Mouse (Mus musculus) megakaryocyte progenitor cell, adult 5-6 weeks (primary cell): ENCODE data around the gene Anapc4. TPM values are rescaled to one million over a fixed set of nuclear protein-coding genes. Genes with fewer than 3 reads are reported as not detected.
A peak's percentile ranks its signal among the peaks of the same experiment; 100 is the strongest.

Experiments used
- ATAC-seq: replicated peaks from 2 replicates; pipeline ENCODE4 v1.8.0; 2016; ENCODE audit warnings: mild to moderate bottlenecking, moderate TSS enrichment, inconsistent platforms; ENCODE audit not compliant: poor library complexity
- total RNA-seq, 2 experiments: library from RNA; stranded (forward) in 1 of 2; stranded (reverse) in 1 of 2; fragments of 157-497, 149-512 nt in 1 of 2; fragments of 200-1000 nt in 1 of 2; gene quantifications; 2 replicates each; pipeline versions ENCODE4 v1.2.3 to v1.2.4; 2015 to 2017

Anapc4 gene
- total RNA-seq (2015) (52.5 and 71.3 TPM in 2 replicates), total RNA-seq (2017) (57.8 and 83.8 TPM in 2 replicates)

GRCm38 (mm10) chr5:52833761-52834274 lies at the start of gene Anapc4:
Gene Anapc4, plus strand, starts transcription at chr5:52834012.
- ATAC-seq, result peak; percentile 94

DNA sequence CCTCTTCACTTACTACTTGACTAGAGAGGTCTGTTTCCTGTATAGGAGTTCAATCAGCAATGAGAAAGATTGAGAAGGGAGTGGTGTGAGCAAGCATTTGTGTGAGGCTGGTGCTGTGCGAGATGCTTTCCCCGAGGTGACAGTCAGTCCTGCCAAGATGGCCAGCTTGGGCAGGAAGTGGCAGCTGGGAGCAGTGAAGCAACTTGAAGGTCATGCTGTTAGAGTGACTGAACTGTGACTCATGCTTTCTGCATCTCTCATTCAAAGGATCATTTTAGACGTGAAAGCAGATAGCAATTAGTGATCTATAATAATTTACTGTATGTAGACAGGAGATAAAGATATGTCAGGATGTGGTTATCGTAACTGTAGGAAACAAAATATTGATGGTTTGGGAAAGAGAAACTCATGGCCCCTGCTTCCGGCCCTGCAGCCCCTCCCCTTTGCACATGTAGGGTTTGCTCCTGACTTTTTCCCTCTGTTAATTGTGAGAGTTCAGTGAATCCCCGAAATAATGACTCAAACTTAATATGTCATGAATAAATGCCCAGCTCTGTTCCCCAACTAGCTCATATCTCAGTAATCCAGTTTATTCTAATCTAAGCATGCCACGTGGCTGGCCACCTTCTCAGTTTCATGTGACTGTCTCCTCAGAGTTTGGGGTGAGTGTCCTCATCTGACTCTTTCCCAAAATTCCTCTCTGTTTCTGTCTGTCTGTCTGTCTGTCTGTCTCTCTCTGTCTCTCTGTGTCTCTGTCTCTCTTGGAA lies 47.1 kb upstream of the Anapc4 start:
- peak; percentile 49 for ATAC-seq

GRCm38 (mm10) chr5:52793230-52793629 lies 40.6 kb upstream of the Anapc4 start:
- ATAC-seq, result peak; percentile 83

DNA sequence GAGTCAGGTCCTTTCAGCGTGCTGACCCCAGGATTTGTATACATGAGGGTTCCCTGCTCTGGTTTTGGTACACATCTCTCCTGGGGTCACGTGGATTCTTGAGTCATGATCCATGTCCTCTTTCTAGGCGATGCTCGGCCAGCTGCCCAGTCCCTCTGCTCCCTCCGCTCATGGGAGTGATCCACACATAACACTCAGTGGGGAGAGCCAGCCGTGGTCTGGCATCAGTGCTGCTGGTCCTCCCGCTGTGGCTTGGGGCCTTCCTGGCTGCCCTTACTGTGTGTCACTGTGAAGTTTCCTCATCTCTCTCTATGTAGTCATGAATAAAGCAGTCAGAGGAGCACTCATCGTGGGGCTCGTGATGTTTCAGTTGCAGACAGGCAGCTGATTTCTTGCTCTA lies 39.7 kb upstream of the Anapc4 start:
- ATAC-seq, result peak; percentile 49

DNA sequence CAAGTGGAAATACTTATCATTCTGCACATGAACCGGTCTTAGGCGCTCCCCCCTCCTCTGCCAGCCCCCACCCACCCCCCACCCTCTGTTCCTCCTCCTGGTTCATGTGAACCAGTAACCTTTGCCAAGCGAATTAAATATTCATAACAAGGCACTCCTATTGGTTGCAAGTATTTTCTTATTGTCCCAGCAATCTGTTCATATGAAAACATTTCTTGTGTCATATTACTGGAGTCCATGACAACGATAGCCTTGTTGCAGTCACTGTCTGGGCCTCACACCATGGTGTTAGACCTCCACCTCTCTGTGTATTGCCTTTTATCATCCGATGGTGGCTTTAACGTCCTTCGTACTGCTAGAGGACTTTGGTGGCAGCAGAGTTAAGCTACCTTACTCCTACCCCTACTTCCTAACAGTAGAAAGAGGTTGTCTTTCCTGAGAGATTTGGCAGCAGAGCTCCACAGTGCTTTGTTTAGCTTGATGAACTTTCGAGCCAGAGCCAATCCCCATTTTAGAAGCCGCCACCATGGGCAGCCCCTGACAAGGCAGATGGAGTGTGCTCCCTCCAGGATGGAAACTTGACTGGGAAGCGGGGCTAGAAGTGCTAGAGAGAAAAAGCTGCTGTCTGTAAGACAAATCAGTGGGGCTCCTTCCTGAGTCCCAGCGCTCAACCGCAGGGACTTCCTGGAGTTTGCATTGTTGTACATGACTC lies 34.4 kb upstream of the Anapc4 start:
- no peak for ATAC-seq

- no peak for ATAC-seq
Measured at GRCm38 (mm10) chr5:52805801-52806200, 28.0 kb upstream of the Anapc4 start.

DNA sequence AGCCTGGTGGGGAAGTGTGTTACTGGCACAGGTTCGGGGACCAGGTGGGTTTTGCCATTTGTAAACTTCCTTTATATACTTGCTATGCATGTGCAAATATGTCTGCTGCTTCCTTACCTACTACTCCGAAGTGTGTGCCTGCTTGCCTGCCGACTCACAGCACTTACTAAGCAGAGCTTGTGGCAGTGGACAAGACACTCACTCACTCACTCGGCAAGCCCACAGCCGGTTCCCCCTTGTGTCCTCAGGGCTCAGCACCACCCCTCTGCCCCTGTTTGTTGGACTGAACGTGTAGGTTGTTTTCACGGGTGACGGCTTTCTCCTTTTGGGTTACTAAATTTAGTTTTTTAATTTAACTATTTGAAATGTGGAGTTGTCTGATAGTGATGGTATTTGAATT lies 27.5 kb upstream of the Anapc4 start:
- ATAC-seq, result no peak

DNA sequence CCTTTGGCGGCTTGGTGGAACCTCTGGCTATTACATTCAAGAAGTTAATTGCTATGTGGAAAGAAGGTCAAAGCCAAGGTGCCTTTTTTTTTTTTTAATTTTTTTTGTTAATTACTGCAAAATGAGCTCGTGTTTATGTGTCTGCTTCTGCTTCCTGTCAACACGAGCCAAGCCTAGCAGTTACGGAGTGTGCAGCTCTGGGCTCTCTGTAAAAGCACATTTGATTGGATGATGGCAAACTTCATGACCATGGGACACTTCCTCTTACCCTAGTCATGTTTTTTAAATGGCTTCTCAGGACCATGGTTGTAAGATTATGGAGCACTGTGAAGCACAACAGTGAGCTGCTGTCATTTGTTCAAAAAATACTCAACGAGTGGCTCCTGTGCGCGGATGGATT lies 26.8 kb upstream of the Anapc4 start:
- no peak for ATAC-seq

DNA sequence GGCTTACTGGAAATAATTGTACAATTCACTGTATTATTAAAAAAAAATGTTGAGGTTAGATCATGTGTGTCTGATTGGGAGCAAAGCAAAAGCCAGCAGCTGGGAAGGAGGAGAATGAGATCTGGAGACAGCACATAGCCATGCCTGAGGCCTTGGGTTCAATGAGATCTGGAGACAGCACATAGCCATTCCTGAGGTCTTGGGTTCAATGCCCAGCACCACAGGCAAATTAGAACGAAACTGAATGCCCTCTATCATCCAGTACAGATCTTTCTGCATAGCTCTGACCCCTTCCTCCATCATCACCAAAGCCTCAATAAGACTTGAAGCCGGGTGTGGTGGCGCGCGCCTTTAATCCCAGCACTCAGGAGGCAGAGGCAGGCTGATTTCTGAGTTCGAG lies 23.4 kb upstream of the Anapc4 start:
- no peak for ATAC-seq

GRCm38 (mm10) chr5:52811056-52811455 lies 22.8 kb upstream of the Anapc4 start:
- no peak for ATAC-seq

- ATAC-seq, result no peak
Measured at GRCm38 (mm10) chr5:52812456-52812855, 21.4 kb upstream of the Anapc4 start.

- ATAC-seq, result no peak
Measured at GRCm38 (mm10) chr5:52813312-52813711, 20.5 kb upstream of the Anapc4 start.

DNA sequence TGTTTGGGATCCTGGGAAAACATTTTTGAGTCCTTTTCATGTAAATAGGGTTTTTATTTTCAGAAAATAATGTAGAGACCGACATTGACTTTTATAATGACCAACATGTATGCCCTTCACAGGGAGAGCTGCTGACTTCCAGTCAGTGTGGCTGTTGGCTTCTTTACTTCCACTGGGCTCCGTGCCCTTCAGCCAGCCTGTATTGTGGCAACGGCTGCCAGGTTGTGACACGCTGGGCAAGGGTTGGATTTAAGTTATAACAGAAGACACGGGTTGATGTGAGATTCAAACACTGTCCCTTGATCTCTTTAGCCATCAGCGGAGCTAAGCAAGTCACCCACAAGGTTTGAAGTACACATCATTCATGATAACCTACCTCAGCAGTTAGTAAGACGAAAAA lies 15.1 kb upstream of the Anapc4 start:
- ATAC-seq, result no peak

DNA sequence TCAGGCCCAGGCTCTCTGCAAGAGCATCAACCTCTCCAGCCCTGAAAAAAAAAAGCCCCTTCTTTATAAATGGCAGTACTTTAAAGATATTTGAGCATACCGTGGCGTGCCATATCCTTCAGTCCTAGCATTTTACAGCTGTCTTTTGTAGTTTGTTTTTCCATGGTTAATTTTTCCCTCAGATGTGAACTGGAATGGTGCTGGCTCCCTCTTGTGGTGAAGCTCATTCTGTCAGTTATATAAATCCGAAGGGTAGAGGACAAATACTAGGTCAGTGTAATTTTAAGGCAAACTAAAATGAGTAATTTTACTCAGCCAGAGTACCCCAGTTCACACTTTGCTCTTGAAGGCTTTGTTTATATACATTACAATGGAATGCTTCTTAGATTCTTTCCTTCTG lies 12.1 kb upstream of the Anapc4 start:
- peak; percentile 81 for ATAC-seq

DNA sequence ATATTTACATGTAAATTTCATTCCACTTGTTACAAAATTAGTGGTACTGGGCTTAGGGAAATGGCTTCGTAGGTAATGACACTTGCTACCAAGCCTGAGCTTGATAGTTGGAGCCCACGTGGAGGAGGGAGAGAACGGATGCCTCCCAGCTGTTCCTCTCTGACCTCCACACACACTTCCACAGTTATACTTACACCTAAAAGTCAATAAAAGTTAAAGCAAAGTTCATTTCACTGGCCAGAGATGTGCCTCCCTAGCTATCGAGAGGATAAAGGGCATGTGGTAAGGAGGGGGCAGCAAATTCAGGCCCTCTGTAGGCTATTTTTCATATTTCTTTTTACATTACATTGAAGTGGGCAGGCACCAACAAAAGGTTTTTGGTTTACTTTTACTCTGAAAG lies 5.9 kb upstream of the Anapc4 start:
- no peak for ATAC-seq

DNA sequence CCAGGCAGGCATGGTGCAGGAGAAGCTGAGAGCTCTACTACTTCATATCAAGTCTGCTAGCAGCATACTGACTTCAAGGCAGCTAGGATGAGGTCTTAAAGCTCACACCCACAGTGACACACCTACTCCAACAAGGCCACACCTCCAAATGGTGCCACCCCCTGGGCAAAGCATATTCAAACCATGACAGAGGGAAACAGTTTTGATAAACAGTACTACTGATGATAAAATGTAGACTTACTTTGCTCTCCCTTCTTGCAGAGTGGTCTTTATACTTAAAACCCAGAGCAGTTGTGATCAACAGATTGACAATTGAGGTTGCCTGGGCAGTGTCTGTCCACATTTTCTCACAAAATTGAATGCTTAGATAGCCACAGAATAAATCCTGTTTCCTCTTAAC lies 807 bp upstream of the Anapc4 start:
- 0 out of 2 replicates have a peak, but pooled peaks have one; percentile 10 for ATAC-seq

DNA sequence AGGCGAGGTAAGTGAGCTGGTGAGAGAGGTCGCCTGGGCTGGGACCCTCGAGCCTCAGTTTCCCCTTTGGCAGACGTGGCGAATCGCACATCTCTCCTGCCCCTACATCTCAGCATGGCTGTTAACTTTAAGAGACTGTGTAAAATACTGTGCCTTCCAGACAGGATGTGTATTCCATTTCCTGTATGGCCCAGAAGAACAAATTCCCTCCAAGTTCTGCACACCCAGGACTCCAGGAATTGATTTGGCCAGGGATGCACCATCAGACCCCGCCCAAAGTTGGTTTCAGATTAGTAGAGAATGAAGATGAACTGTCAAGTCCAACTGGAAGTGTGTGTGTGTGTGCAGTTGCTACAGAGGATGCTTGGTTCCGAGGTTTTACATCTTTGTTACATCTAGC lies 574 bp downstream of the Anapc4 start:
- no peak for ATAC-seq

- ATAC-seq, result no peak
Measured at GRCm38 (mm10) chr5:52844319-52844718, 10.5 kb downstream of the Anapc4 start.

DNA sequence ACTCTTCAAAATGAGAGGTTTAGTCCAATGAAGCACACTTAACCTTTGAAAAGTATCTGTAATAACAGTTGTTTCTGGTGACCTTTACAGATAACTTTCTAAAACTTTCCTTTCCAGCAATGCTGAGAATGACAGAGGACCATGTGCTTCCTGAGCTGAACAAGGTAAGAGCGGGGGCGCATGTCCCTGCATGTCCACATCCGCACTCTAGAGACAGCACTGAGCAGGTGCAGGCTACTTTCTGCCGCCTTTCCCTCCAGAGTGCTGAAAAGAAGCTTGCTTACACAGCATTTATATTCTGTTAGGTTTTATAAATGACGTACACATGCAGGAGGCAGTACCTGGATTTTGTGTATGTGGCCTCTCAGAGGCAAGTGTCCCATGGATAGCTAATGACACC lies 21.9 kb downstream of the Anapc4 start:
- ATAC-seq, result peak; percentile 63; the same call in 1 of the 2 replicates

DNA sequence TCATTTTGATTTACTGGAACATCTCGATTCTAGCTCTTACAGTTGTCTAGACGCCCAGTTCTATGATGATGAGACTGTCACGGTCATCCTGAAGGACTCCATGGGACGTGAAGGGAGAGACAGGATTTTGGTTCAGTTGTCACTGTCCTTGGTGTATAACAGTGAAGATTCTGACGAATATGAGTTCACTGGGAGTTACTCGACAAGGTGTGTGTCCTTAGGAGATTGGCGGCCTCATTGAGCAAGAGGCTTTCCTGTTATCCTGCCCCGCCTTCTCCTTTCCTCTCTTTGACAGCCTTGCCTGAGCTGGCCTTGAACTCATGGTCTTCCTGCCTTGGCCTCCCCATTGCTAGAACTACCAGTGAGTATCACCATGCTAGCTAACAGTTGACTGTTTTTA lies 30.6 kb downstream of the Anapc4 start:
- ATAC-seq, result no peak

DNA sequence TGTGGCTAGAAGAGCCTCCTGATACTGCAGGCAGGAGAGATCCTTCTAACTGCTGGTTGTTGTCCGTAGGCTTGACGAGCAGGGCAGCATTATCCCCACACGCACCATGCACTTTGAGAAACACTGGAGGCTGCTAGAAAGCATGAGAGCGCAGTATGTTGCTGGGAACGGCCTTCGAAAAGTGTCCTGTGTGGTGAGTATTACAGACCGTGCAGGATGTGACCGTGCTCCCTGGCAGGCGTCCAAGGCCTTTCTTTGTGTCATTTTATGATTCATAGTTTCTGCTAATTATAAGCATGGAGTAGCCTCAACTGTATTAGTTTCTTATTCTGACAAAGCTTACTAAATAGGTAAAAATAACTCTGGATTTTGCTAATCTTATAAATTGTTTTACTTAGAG lies 32.0 kb downstream of the Anapc4 start:
- peak; percentile 69 for ATAC-seq
